Mouse (Mus musculus): Measurements from ENCODE around the gene Pfdn2.

DNA sequence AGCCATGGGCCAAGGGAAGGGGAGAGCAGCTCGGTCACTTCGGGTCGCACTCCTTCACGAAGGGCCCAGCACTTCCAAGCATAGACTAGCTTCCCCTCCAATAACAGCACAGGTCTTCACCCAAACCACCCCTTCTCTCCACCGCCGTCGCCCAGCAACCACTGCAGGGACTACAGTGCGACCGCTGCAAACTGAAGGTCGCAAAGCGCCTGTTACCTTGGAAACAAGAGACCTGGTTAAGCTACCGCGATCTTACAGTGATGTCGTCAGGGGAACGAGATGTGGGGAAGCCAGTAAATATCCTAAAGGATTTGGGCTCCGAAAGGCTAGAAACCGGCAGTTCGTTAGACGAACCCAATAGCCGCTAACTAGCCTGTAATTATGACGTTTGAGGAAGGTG, 15.2 kb downstream of the Pfdn2 start, which contains the start of gene Klhdc9:
- no peak for TF ChIP-seq POLR2A (IDR thresholded peaks at IDR 0.05; ENCODE audit: extremely low read depth, insufficient read depth, low read length)
- no peak for TF ChIP-seq CTCF (IDR thresholded peaks at IDR 0.05; ENCODE audit: low read depth, low read length)
